Mouse (Mus musculus) thymus, adult 18-20 months (tissue): ENCODE results near the gene Slc26a6.
A peak's percentile ranks its signal among the peaks of the same experiment; 100 is the strongest.

Experiments used
- DNase-seq, 2 experiments: peaks; one replicate each; pipeline ENCODE4 v3.0.0; 2022; ENCODE audit warnings: mixed read lengths in 2 of 2

The Slc26a6 gene

GRCm38 (mm10) chr9:108852976-108853375 lies at the start of gene Slc26a6:
Gene Slc26a6, plus strand, starts transcription at chr9:108853283.
- no peak for DNase-seq

GRCm38 (mm10) chr9:108805768-108806167 lies 47.3 kb upstream of the Slc26a6 start:
- no peak for DNase-seq

GRCm38 (mm10) chr9:108806379-108806778 lies 46.7 kb upstream of the Slc26a6 start:
- DNase-seq: no peak

DNA sequence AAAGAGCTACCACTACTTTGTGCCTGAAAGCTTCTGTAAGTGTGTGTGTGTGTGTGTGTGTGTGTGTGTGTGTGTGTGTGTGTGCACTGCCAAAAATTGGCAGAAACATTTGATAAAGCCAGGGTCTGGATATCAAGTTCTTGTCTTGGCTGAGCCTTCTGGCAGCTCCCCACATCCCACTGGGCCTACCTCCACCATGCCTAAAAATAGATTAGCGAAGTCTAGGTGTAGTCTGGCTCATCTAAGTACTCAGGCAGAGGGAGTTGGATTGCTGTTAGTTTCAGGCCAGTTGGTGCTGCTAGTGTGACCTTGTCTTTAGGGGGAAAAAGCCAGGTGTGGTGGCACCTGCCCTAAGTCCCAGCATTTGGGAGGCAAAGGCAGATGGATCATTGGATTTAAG lies 46.3 kb upstream of the Slc26a6 start:
- no peak for DNase-seq

DNA sequence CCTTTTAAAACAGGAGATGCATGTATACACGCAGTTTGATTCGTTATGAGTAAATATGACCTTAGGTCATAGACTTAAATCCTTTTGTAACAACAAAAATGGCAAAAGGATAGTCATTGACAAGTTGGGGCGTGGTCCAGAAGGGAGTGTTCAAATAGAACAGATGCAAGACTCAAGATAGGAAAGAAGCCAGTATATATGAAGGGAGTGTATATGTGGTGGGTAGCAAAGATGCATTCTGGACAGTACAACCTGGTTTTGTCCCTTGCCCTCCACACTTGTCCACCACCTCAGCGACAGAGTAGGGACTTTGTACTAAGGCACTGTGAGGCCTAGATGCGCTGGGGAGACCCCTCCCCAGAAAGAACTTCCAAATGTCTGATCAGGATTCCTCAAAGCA lies 45.4 kb upstream of the Slc26a6 start:
- DNase-seq: no peak

DNA sequence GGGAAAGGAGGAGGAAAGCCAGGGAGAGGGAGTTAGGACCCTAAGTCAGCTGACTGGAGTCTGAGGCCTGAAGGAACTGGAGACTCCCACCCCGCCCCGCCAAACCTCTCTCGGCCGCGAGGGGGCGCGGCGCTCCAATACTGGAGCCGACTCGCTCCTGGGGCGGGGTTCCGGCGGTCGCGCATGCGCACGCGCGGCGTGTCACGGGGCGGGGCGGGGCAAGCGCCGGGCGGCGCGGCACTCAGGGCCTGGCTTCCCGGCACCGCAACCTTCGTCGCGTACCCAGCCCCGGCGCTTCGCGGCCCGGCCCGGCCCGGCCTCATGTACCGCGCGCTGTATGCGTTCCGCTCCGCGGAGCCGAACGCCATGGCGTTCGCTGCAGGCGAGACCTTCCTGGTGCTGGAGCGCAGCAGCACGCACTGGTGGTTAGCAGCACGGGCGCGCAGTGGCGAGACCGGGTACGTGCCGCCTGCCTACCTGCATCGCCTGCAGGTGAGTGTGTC lies 44.9 kb upstream of the Slc26a6 start, which contains the start of gene Nckipsd:
TSS of gene Nckipsd (plus strand) at position 206 of the 503 bp plus-strand sequence.
- peak; percentile 82 to 84 for DNase-seq

- DNase-seq: no peak
Measured at GRCm38 (mm10) chr9:108809188-108809587, 43.9 kb upstream of the Slc26a6 start.

GRCm38 (mm10) chr9:108809723-108810122 lies 43.4 kb upstream of the Slc26a6 start:
- no peak for DNase-seq

GRCm38 (mm10) chr9:108810516-108810915 lies 42.6 kb upstream of the Slc26a6 start:
- no peak for DNase-seq

- no peak for DNase-seq
Measured at GRCm38 (mm10) chr9:108815557-108815956, 37.5 kb upstream of the Slc26a6 start.

GRCm38 (mm10) chr9:108819495-108819894 lies 33.6 kb upstream of the Slc26a6 start:
- DNase-seq: no peak

DNA sequence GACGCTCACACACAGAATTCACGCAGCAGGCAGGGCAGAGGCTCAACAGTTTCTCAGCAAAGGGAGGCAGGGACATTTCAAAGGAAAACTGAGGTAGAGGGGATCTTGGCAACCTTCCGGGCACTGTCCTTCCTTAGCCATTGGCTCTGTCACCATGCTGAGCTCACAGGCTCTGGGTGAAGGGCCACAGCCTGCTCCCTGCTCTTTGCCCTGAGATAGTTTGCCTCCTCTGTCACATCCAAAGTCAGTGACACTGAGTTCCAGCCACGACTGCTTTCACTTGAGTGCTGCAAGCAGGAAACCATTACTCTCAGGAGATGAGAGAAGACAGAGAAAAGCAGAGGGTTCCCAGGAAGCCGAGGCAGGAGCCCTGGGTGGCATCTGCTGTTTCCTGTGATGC lies 33.0 kb upstream of the Slc26a6 start:
- DNase-seq: no peak

- no peak for DNase-seq
Measured at GRCm38 (mm10) chr9:108824144-108824685, 28.9 kb upstream of the Slc26a6 start.

- no peak for DNase-seq
Measured at GRCm38 (mm10) chr9:108824755-108825413, 28.2 kb upstream of the Slc26a6 start.

DNA sequence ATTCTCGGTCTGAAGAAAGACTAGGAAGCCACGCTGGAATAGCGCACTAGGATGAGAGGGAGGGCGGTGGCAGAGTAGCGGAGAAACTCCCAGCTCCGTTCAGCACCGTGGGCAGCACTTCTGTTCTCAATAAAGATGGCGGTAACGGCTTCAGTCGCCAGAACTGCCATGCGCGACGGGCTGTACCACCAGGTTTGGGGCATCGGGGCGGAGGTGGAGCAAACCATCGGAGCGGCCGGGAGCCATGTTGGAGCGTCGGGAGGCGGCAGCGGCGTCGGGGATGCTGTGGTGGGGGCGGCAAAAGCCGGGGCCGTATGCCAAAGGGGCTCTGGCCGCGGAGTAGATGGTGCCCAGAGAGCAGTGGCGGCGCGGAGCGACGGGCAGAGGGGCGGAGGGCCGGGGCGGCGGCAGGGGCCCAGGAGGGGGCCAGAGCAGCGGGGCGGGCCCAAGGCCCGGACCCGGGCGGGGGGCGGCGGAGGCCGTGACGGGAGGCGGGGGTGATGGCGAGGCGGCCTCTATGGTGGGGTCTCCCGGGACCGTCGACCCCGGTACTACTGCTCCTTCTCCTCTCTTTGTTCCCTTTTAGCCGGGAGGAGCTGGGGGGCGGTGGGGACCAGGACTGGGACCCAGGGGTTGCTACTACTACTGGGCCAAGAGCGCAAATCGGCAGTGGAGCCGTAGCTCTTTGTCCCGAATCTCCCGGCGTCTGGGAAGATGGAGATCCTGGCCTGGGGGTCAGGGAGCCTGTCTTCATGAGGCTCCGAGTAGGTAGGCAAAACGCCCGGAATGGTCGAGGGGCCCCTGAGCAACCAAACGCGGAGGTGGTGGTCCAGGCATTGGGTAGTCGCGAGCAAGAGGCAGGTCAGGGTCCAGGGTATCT lies 27.0 kb upstream of the Slc26a6 start, which contains the start of gene Celsr3:
TSS of gene Celsr3 (plus strand) at position 501 of the 880 bp plus-strand sequence.
- no peak for DNase-seq

DNA sequence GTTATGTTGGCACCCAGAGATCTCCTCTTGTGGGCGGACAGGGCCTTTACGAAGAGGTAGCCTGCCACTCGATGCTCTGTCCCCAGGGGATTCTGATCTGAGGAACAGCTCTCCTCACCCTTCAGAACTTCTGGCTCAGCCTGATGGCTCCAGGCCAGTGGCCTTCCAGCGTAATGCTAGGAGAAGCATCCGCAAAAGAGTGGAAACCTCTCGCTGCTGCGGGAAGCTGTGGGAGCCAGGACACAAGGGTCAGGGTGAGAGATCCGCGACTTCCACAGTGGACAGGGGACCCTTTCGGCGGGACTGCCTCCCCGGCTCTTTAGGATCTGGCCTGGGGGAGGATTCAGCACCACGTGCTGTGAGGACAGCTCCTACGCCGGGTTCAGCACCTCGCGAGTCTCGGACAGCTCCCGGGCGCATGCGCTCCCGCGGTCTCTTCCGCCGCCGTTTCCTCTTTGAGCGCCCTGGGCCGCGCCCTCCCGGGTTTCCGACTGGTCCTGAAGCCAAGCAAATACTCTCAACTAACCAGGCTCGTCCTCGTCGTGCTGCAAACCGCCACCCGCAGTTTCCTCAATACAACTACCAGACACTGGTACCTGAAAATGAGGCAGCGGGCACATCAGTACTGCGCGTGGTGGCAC lies 26.3 kb upstream of the Slc26a6 start:
- peak; percentile 46 to 59 for DNase-seq

DNA sequence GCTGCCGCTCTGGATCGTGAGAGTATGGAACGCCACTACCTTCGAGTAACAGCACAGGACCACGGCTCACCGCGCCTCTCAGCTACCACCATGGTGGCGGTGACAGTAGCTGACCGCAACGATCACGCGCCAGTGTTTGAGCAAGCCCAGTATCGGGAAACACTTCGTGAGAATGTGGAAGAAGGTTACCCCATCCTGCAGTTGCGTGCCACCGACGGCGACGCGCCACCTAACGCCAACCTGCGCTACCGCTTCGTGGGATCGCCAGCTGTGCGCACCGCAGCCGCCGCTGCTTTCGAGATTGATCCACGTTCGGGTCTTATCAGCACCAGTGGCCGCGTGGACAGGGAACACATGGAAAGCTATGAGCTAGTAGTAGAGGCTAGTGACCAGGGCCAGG lies 25.6 kb upstream of the Slc26a6 start:
- no peak for DNase-seq

DNA sequence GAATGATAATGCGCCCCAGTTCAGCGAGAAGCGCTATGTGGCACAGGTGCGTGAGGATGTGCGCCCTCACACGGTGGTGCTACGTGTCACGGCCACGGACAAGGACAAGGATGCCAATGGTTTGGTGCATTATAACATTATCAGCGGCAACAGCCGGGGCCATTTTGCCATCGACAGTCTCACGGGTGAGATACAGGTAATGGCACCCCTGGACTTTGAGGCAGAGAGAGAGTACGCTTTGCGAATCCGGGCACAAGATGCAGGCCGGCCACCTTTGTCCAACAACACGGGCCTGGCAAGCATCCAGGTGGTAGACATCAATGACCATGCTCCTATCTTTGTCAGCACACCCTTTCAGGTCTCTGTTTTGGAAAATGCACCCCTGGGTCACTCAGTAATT lies 25.2 kb upstream of the Slc26a6 start:
- DNase-seq: no peak

DNA sequence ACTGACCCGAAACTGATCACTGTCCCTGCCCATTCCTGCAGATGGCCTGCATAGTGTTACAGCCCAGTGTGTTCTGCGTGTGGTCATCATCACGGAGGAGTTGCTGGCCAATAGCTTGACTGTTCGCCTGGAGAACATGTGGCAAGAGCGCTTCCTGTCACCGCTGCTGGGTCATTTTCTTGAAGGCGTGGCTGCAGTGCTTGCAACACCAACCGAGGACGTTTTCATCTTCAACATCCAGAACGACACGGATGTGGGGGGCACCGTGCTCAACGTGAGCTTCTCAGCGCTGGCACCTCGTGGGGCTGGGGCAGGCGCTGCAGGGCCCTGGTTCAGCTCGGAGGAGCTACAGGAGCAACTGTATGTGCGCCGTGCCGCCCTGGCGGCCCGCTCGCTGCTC lies 21.4 kb upstream of the Slc26a6 start:
- DNase-seq: no peak

DNA sequence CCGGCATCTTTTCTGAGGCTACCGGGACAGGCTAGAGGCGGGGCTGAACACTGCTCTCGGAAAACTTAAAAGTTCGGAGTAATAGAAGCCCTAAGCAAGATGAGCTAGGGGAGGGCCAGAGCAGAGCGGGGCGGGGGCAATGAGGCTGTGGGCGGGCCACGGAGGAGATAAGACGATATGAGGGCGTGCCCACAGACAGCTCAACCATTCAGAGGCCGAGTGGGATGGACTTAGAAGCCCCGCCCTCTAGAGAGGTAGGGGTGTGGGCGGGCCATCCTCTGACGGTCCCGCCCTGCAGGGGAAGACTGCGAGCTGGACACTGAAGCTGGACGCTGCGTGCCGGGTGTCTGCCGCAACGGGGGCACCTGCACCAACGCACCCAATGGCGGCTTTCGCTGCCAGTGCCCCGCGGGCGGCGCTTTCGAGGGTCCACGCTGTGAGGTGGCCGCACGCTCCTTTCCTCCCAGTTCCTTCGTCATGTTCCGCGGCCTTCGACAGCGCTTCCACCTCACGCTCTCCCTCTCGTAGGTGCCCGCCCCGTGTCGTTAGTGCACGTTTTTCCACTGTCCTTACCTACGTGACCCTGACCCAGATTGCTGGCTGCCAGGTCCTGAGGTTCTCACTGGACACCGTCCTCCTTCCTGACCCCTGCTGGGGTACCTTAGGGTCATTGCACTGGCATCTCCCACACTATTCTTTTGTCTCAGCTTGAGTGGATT lies 20.5 kb upstream of the Slc26a6 start:
- peak; percentile 62 for DNase-seq

DNA sequence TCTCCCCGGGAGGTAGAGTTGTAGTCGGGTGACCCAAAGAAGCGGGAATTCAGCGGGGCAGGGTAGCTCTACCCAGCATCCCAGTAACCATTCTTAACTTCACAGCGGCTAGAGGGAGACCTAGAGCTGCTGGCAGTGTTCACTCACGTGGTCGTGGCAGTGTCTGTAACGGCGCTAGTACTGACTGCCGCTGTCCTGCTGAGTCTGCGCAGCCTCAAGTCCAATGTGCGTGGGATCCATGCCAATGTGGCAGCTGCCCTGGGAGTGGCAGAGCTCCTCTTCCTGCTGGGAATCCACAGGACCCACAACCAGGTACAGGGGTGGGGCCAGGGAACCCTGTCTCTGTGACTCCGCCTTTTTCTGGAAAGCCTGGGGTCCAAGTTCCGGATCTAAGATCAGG lies 10.1 kb upstream of the Slc26a6 start:
- DNase-seq: no peak

- no peak for DNase-seq
Measured at GRCm38 (mm10) chr9:108845390-108845789, 7.7 kb upstream of the Slc26a6 start.
